ENCODE assay signal across 8 mouse cellular contexts in genomic region chr11:43626927-43627645, GRCm38 (mm10). TPM values are rescaled to one million over a fixed set of nuclear protein-coding genes. Genes with fewer than 3 reads are reported as not detected.
DNase-seq lines count a peak whose midpoint lies in the region; ATAC-seq lines count a peak whose summit lies in the region.

No protein-coding gene starts in this region.

- H3K4me3 ChIP-seq in heart, embryonic 14.5 days (ENCODE audit: control insufficient read depth in 1 of 2, insufficient read depth in 1 of 2, low read depth in 1 of 2, low read length in 2 of 2) = no peak overlapping the region
- H3K4me3 ChIP-seq in hindbrain, embryonic 11.5 days (ENCODE audit: low read depth, low read length) = no peak overlapping the region
- no peak overlapping the region for H3K4me3 ChIP-seq in midbrain, embryonic 14.5 days (replicated peaks; ENCODE audit: low read depth, low read length)

- H3K27me3 ChIP-seq in heart, embryonic 14.5 days (ENCODE audit: control insufficient read depth, insufficient read depth, low read length) = no peaks in the 10 kb centered on the region
- H3K27me3 ChIP-seq in hindbrain, embryonic 11.5 days (ENCODE audit: control insufficient read depth, insufficient read depth, low read length) = no peaks in the 10 kb centered on the region
- no peaks in the 10 kb centered on the region for H3K27me3 ChIP-seq in midbrain, embryonic 14.5 days (ENCODE audit: control insufficient read depth, insufficient read depth, low read length)

- H3K9ac ChIP-seq in heart, embryonic 14.5 days (ENCODE audit: low read length) = peak overlapping the region; percentile 56
- H3K9ac ChIP-seq in hindbrain, embryonic 11.5 days (ENCODE audit: low read depth, low read length) = no peak overlapping the region; the same call in 1 of the 2 replicates
- no peak overlapping the region for H3K9ac ChIP-seq in midbrain, embryonic 14.5 days (replicated peaks; ENCODE audit: low read length)

- no peak for DNase-seq in heart, postnatal 14 days
- peak; percentile 51 to 65 for DNase-seq in cerebellum, postnatal 10 days
- DNase-seq in hindbrain, embryonic 11.5 days (ENCODE audit: low spot score) = peak; percentile 16
- DNase-seq in midbrain, embryonic 14.5 days = peak; percentile 19
- no peak for DNase-seq in urinary bladder, postnatal 14 days (ENCODE audit: low spot score)
- no peak for DNase-seq in urinary bladder, adult 18-20 months (ENCODE audit: low spot score in 2 of 2)
- DNase-seq in kidney, postnatal 4 days = no peak

- intact Hi-C loops in heart, postnatal 14 days (cut with DNase I) = loop anchor here (5.0 kb wide), 1 partner anchor 55 kb away; the partner anchor contains the start of gene Pwwp2a

- peak overlapping the region; percentile 29 to 35; a peak in 3 of 4 replicates for H3K27ac ChIP-seq in heart, embryonic 14.5 days (replicated peaks in 1 of 2; ENCODE audit: control insufficient read depth in 1 of 2, insufficient read depth in 1 of 2, low read depth in 2 of 2, low read length in 2 of 2)
- H3K27ac ChIP-seq in hindbrain, embryonic 11.5 days (ENCODE audit: low read depth, low read length) = no peak overlapping the region
- H3K27ac ChIP-seq in midbrain, embryonic 14.5 days (replicated peaks; ENCODE audit: low read depth, low read length) = peak overlapping the region; percentile 50; the same call in 1 of the 2 replicates

- peaks cover 18 to 24% of the 10 kb centered on the region in 2 experiments for H3K4me1 ChIP-seq in heart, embryonic 14.5 days (ENCODE audit: control insufficient read depth in 2 of 2, insufficient read depth in 2 of 2, low read length in 2 of 2)
- H3K4me1 ChIP-seq in hindbrain, embryonic 11.5 days (replicated peaks; ENCODE audit: control insufficient read depth, insufficient read depth, low read length) = peaks cover 5% of the 10 kb centered on the region; the same call in 1 of the 2 replicates
- H3K4me1 ChIP-seq in midbrain, embryonic 14.5 days (ENCODE audit: control insufficient read depth, insufficient read depth, low read length) = peaks cover 15% of the 10 kb centered on the region

- H3K36me3 ChIP-seq in heart, embryonic 14.5 days (ENCODE audit: control insufficient read depth, insufficient read depth, low read length) = no peaks in the 10 kb centered on the region
- H3K36me3 ChIP-seq in hindbrain, embryonic 11.5 days (ENCODE audit: control insufficient read depth, insufficient read depth, low read length) = no peaks in the 10 kb centered on the region
- H3K36me3 ChIP-seq in midbrain, embryonic 14.5 days (ENCODE audit: control insufficient read depth, insufficient read depth, low read length) = no peaks in the 10 kb centered on the region

- H3K9me3 ChIP-seq in heart, embryonic 14.5 days (ENCODE audit: control insufficient read depth, low read length) = no peaks in the 10 kb centered on the region
- no peaks in the 10 kb centered on the region for H3K9me3 ChIP-seq in hindbrain, embryonic 11.5 days (ENCODE audit: control insufficient read depth, low read length)
- H3K9me3 ChIP-seq in midbrain, embryonic 14.5 days (ENCODE audit: control insufficient read depth, low read length) = no peaks in the 10 kb centered on the region

- peak overlapping the region; percentile 62 for H3K4me2 ChIP-seq in heart, embryonic 14.5 days (ENCODE audit: low read length)
- H3K4me2 ChIP-seq in hindbrain, embryonic 11.5 days (replicated peaks; ENCODE audit: low read depth, low read length) = no peak overlapping the region; the same call in 1 of the 2 replicates
- H3K4me2 ChIP-seq in midbrain, embryonic 14.5 days (ENCODE audit: low read length) = peak overlapping the region; percentile 42

- ATAC-seq in heart, embryonic 14.5 days (ENCODE audit: insufficient number of reproducible peaks, insufficient read depth, low FRiP score, low read depth) = no peak
- no peak for ATAC-seq in hindbrain, embryonic 11.5 days (ENCODE audit: low FRiP score)
- ATAC-seq in midbrain, embryonic 14.5 days (ENCODE audit: low FRiP score, low TSS enrichment) = no peak

- WGBS in heart, embryonic 14.5 days = 28% methylated on average over 18 of the region's 18 CpGs
- WGBS in hindbrain, embryonic 11.5 days = 33% methylated on average over 18 of the region's 18 CpGs
- WGBS in midbrain, embryonic 14.5 days = 31% methylated on average over 18 of the region's 18 CpGs

RNA-seq across cellular contexts. Expression of gene Fabp6, which starts 25.7 kb away (rescaled TPM):
- polyA plus RNA-seq in heart, embryonic 14.5 days (2014; fragmentation: Nextera tagmentation; extraction: Ambion mirVana) = not detected in 2 replicates
- total RNA-seq in heart, postnatal 14 days (2021) = not detected
- not detected in 2 replicates for polyA plus RNA-seq in hindbrain, embryonic 11.5 days (2014; fragmentation: Nextera tagmentation; extraction: Ambion mirVana)
- not detected in 2 replicates for polyA plus RNA-seq in midbrain, embryonic 14.5 days (2014; fragmentation: Nextera tagmentation; extraction: Ambion mirVana)

RNA-seq across cellular contexts. Expression of gene 4933415A04Rik, which starts 40.2 kb away (rescaled TPM):
- 5.3 and 5.7 TPM in 2 replicates for polyA plus RNA-seq in heart, embryonic 14.5 days (2014; fragmentation: Nextera tagmentation; extraction: Ambion mirVana)
- total RNA-seq in heart, postnatal 14 days (2021) = 1 to 10 TPM; 1.2 to 1.6 TPM
- polyA plus RNA-seq in hindbrain, embryonic 11.5 days (2014; fragmentation: Nextera tagmentation; extraction: Ambion mirVana) = 8.5 and 10.4 TPM in 2 replicates
- polyA plus RNA-seq in midbrain, embryonic 14.5 days (2014; fragmentation: Nextera tagmentation; extraction: Ambion mirVana) = 3.2 and 3.9 TPM in 2 replicates

RNA-seq across cellular contexts. Expression of gene Pwwp2a, which starts 54.7 kb away (rescaled TPM):
- 32.4 and 34.6 TPM in 2 replicates for polyA plus RNA-seq in heart, embryonic 14.5 days (2014; fragmentation: Nextera tagmentation; extraction: Ambion mirVana)
- 10 to 100 TPM; 26.1 to 27.7 TPM for total RNA-seq in heart, postnatal 14 days (2021)
- 46.2 and 47.3 TPM in 2 replicates for polyA plus RNA-seq in hindbrain, embryonic 11.5 days (2014; fragmentation: Nextera tagmentation; extraction: Ambion mirVana)
- polyA plus RNA-seq in midbrain, embryonic 14.5 days (2014; fragmentation: Nextera tagmentation; extraction: Ambion mirVana) = 43.0 and 47.1 TPM in 2 replicates

Comparison
In these comparisons a context has a peak if more than half of its experiments do, and no peak if none do; other contexts are left out.
1. DNase-seq: peak in cerebellum, postnatal 10 days (2 of 2), hindbrain, embryonic 11.5 days (single experiment) and midbrain, embryonic 14.5 days (single experiment); none in heart, postnatal 14 days (0 of 2), urinary bladder, postnatal 14 days (single experiment), urinary bladder, adult 18-20 months (0 of 2) and kidney, postnatal 4 days (0 of 2).